Mouse (Mus musculus) left cerebral cortex, postnatal 36 days (tissue): ENCODE measurements at regions not wholly inside any gene's neighbourhood (a gene's known extent, or its start where the extent isn't known, plus 50 kb on each side); places are given as distances from the start of the nearest gene placed in this dataset.

ENCODE experiments used
- DNase-seq, 2 experiments: peaks; one replicate each; pipeline ENCODE4 v3.0.0; 2021 to 2022; ENCODE audit warnings: low spot score in 2 of 2, mixed read lengths in 1 of 2
- intact Hi-C: fragments of 180-260 bp; cut with DNase I; formaldehyde crosslinking; loops from one replicate; pipeline ENCODE4 v1.15.1; 2025

GRCm38 (mm10) chr1:190334471-190334870 is 164.0 kb upstream of the Prox1 start:
- DNase-seq, result no peak
- intact Hi-C loops, result no loop called here

GRCm38 (mm10) chr1:190334053-190334452 is 163.5 kb upstream of the Prox1 start:
- DNase-seq, result no peak
- intact Hi-C loops, result no loop called here

GRCm38 (mm10) chr1:190332001-190332400 is 161.5 kb upstream of the Prox1 start:
- intact Hi-C loops, result no loop called here
- no peak for DNase-seq

- intact Hi-C loops, result no loop called here
- DNase-seq, result no peak
Measured at GRCm38 (mm10) chr1:190324562-190324961, 154.0 kb upstream of the Prox1 start.

GRCm38 (mm10) chr1:190323671-190324070 is 153.2 kb upstream of the Prox1 start:
- intact Hi-C loops, result no loop called here
- DNase-seq, result no peak

GRCm38 (mm10) chr1:190316175-190316574 is 145.7 kb upstream of the Prox1 start:
- no peak for DNase-seq
- intact Hi-C loops, result no loop called here

GRCm38 (mm10) chr1:190309831-190310230 is 139.3 kb upstream of the Prox1 start:
- intact Hi-C loops, result no loop called here

GRCm38 (mm10) chr1:190307751-190308150 is 137.2 kb upstream of the Prox1 start:
- intact Hi-C loops, result no loop called here
- no peak for DNase-seq

More at GRCm38 (mm10) chr1:190309831-190310230, 139.3 kb upstream of the Prox1 start:
- DNase-seq, result no peak

- intact Hi-C loops, result no loop called here
- DNase-seq, result no peak
Measured at GRCm38 (mm10) chr1:190297666-190298327, 127.3 kb upstream of the Prox1 start.

- intact Hi-C loops, result no loop called here
- DNase-seq, result no peak
Measured at GRCm38 (mm10) chr1:190290061-190290460, 119.5 kb upstream of the Prox1 start.

GRCm38 (mm10) chr1:190286481-190287145 is 116.1 kb upstream of the Prox1 start:
- no peak for DNase-seq
- intact Hi-C loops, result no loop called here

- intact Hi-C loops, result no loop called here
Measured at GRCm38 (mm10) chr1:190285636-190286035, 115.1 kb upstream of the Prox1 start.

GRCm38 (mm10) chr1:190285049-190285448 is 114.5 kb upstream of the Prox1 start:
- intact Hi-C loops, result no loop called here
- no peak for DNase-seq

More at GRCm38 (mm10) chr1:190285636-190286035, 115.1 kb upstream of the Prox1 start:
- DNase-seq, result no peak

- DNase-seq, result no peak
- intact Hi-C loops, result no loop called here
Measured at GRCm38 (mm10) chr1:190284138-190284537, 113.6 kb upstream of the Prox1 start.

- intact Hi-C loops, result no loop called here
- DNase-seq, result no peak
Measured at GRCm38 (mm10) chr1:190280081-190280858, 109.8 kb upstream of the Prox1 start.

- intact Hi-C loops, result no loop called here
- no peak for DNase-seq
Measured at GRCm38 (mm10) chr1:190274911-190275310, 104.4 kb upstream of the Prox1 start.

GRCm38 (mm10) chr1:190270784-190271385 is 100.4 kb upstream of the Prox1 start:
- DNase-seq, result no peak
- intact Hi-C loops, result no loop called here

- DNase-seq, result no peak
- intact Hi-C loops, result no loop called here
Measured at GRCm38 (mm10) chr1:190269181-190269580, 98.7 kb upstream of the Prox1 start.

GRCm38 (mm10) chr1:190265085-190265780 is 94.7 kb upstream of the Prox1 start:
- DNase-seq, result no peak
- intact Hi-C loops, result no loop called here

- DNase-seq, result no peak
- intact Hi-C loops, result no loop called here
Measured at GRCm38 (mm10) chr1:190264501-190264900, 94.0 kb upstream of the Prox1 start.
